In the genomic region with DNA sequence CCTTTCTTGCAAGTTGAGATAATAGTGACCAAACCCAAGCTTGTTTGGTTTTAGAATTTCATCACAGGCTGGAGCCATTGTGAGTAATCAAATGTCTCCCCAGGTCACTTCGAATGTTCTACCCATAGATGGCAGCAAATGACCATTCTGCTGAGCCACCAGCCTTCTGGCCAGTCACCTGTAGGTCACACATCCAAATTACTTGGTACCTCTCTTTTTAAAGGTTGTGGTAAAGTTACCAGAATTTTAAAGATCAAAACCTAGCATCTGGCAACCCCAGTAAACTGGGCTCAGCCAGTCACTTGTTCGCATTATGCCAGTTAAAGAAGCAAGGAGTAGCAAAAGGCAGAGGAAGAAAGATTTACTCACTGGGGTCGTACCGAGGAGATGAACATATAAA, we compare ENCODE assay signal across 9 mouse cellular contexts. TPM values are rescaled to one million over a fixed set of nuclear protein-coding genes. Genes with fewer than 3 reads are reported as not detected.
DNase-seq lines count a peak whose midpoint lies in the region; ATAC-seq lines count a peak whose summit lies in the region.
"Had no signal": no experiment of that assay in that cellular context is flagged by ENCODE, and none has a peak within 500 bp of the region (broad histone marks: within the 10 kb centered on the region; RNA-seq: fewer than 3 reads in every experiment).

No protein-coding gene starts in this region.

- H3K4me2 ChIP-seq in kidney, embryonic 15.5 days: no peak overlapping the region

- H3K4me3 ChIP-seq in kidney, embryonic 15.5 days (replicated peaks): no peak overlapping the region
- H3K4me3 ChIP-seq: erythroblast, embryonic 14.5 days had no signal

- ATAC-seq in kidney, embryonic 15.5 days (replicated peaks; ENCODE audit: low FRiP score): no peak
- peak; percentile 66 for ATAC-seq in CD4-positive, CD25-positive, alpha-beta regulatory T cell, adult 4 months
- no peak for ATAC-seq in megakaryocyte-erythroid progenitor cell, adult 5-6 weeks (replicated peaks; ENCODE audit: low FRiP score, low TSS enrichment, poor library complexity, severe bottlenecking)

- H3K9ac ChIP-seq in kidney, embryonic 15.5 days: no peak overlapping the region

- H3K36me3 ChIP-seq in kidney, embryonic 15.5 days: no peaks in the 10 kb centered on the region

- H3K9me3 ChIP-seq in kidney, embryonic 15.5 days (replicated peaks): no peaks in the 10 kb centered on the region

- WGBS in kidney, embryonic 15.5 days: 67% methylated on average over 4 of the region's 4 CpGs

- no peak overlapping the region for H3K27ac ChIP-seq in kidney, embryonic 15.5 days

- peak; percentile 45 for DNase-seq in kidney, adult 18-20 months
- DNase-seq in adrenal gland, adult 8-10 months: peak; percentile 30
- peak; percentile 77 for DNase-seq in embryo, embryonic 11 days
- DNase-seq in kidney, adult 8-10 months: peak; percentile 37 to 40
- peak; percentile 30 to 56 for DNase-seq in natural killer cell, adult 2 months (ENCODE audit: low spot score in 2 of 2)

- peaks cover 16% of the 10 kb centered on the region for H3K27me3 ChIP-seq in kidney, embryonic 15.5 days

- no peaks in the 10 kb centered on the region for H3K4me1 ChIP-seq in kidney, embryonic 15.5 days

RNA-seq across cellular contexts. Expression of gene Rnf182, which starts 19.6 kb away (rescaled TPM):
- 1.3 and 2.3 TPM in 2 replicates for polyA plus RNA-seq in kidney, embryonic 15.5 days (2015; fragmentation: Nextera tagmentation; extraction: Ambion mirVana)
- not detected for polyA plus RNA-seq in CD4-positive, CD25-positive, alpha-beta regulatory T cell, adult 4 months (2017; shearing (Covaris generic))
- total RNA-seq in adrenal gland, adult 8-10 months (2022): 1 to 10 TPM in 2 of 4 experiments, under 1 TPM in 2; 0.23 to 1.3 (median 0.79) TPM
- total RNA-seq in megakaryocyte-erythroid progenitor cell, adult 5-6 weeks (2014; fragmentation: Nextera tagmentation): not detected in 2 replicates
- not detected in 2 replicates for total RNA-seq in megakaryocyte-erythroid progenitor cell, adult 5-6 weeks (2017)
- polyA plus RNA-seq: erythroblast, embryonic 14.5 days had no signal

RNA-seq across cellular contexts. Expression of gene Mcur1, which starts 35.9 kb away (rescaled TPM):
- polyA plus RNA-seq in kidney, embryonic 15.5 days (2015; fragmentation: Nextera tagmentation; extraction: Ambion mirVana): 20.2 and 21.9 TPM in 2 replicates
- 10 to 100 TPM; 15.1 to 17.6 TPM for polyA plus RNA-seq in CD4-positive, CD25-positive, alpha-beta regulatory T cell, adult 4 months (2017; shearing (Covaris generic))
- total RNA-seq in adrenal gland, adult 8-10 months (2022): 10 to 100 TPM; 28.4 to 44.0 (median 34.8) TPM
- 17.0 and 21.1 TPM in 2 replicates for total RNA-seq in megakaryocyte-erythroid progenitor cell, adult 5-6 weeks (2014; fragmentation: Nextera tagmentation)
- 10.9 and 14.2 TPM in 2 replicates for total RNA-seq in megakaryocyte-erythroid progenitor cell, adult 5-6 weeks (2017)
